Mouse (Mus musculus) limb, embryonic 15.5 days (tissue): ENCODE measurements around the gene Cma1. TPM values are rescaled to one million over a fixed set of nuclear protein-coding genes. Genes with fewer than 3 reads are reported as not detected.
"Not testable (repeated sequence)": the region's sequence is repeated elsewhere in the genome, so short reads cannot be mapped to it uniquely, and the experiment has no call there.

Source experiments
- ATAC-seq: fragments of 200-750 bp; cut with Nextera tagmentation; 2 replicates; pipeline ENCODE4 v1.8.0; 2017; ENCODE audit warnings: low read depth, moderate TSS enrichment; ENCODE audit not compliant: insufficient number of reproducible peaks, low FRiP score, low TSS enrichment
- H3K27ac ChIP-seq: fragments of 300-500 bp; sonication (generic); 2 replicates; pipeline ENCODE4 v1.5.1; 2015; ENCODE audit warnings: moderate library complexity, mild to moderate bottlenecking, inconsistent platforms
- H3K27me3 ChIP-seq: fragments of 300-500 bp; sonication (generic); 2 replicates; pipeline ENCODE4 v1.6.1; 2015; ENCODE audit warnings: inconsistent platforms
- H3K36me3 ChIP-seq: fragments of 300-500 bp; sonication (generic); 2 replicates; pipeline ENCODE4 v1.6.1; 2015; ENCODE audit warnings: inconsistent platforms
- H3K4me1 ChIP-seq: fragments of 300-500 bp; sonication (generic); 2 replicates; pipeline ENCODE4 v1.6.1; 2015; ENCODE audit warnings: inconsistent platforms
- H3K4me2 ChIP-seq: fragments of 300-500 bp; sonication (generic); 2 replicates; pipeline ENCODE4 v1.6.1; 2015; ENCODE audit warnings: mild to moderate bottlenecking, inconsistent platforms
- H3K4me3 ChIP-seq: fragments of 300-500 bp; sonication (generic); 2 replicates; pipeline ENCODE4 v1.5.1; 2015; ENCODE audit warnings: mild to moderate bottlenecking, inconsistent platforms
- H3K9ac ChIP-seq: fragments of 300-500 bp; sonication (generic); 2 replicates; pipeline ENCODE4 v1.6.1; 2015; ENCODE audit warnings: inconsistent platforms
- H3K9me3 ChIP-seq: fragments of 300-500 bp; sonication (generic); 2 replicates; pipeline ENCODE4 v1.6.1; 2016; ENCODE audit warnings: inconsistent platforms
- WGBS: fragments of 180-500 bp; shearing (Covaris S2); methylation state at CpG from one replicate; pipeline ENCODE4 v1.1.7; 2015; 5-methylcytosine and 5-hydroxymethylcytosine counted together
- polyA plus RNA-seq: library from polyadenylated mRNA; unstranded; fragments of >200 nt; fragmentation: Nextera tagmentation; extraction: Ambion mirVana; gene quantifications from 2 replicates; pipeline ENCODE4 v1.2.1, GENCODE M21; 2015

The Cma1 gene
- polyA plus RNA-seq = 401 and 411 TPM in 2 replicates

DNA sequence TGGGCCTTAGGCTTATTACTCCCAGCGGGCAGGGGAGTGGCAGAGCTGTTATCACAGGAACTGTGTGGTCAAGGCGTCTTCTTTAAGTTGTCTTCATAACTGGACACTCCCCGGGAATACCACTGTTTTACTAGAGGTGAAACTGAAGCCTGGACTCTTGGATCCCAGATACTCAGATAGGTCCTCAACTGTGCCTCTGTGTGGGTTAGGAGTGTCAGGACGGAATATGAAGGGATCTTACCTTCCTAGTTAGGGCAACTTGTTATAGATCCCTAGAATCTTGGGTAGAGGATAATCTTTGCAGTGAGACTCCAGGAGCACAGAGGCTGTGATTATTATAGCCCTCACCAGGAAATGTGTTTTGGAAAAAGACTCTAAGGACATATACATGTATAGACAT is at the start of gene Cma1:
TSS of gene Cma1 (minus strand) at position 101 of the 400 bp plus-strand sequence.
- H3K27me3 ChIP-seq = 0 out of 2 replicates have a peak, but pooled peaks cover 3% of the 10 kb centered on the region
- no peaks in the 10 kb centered on the region for H3K9me3 ChIP-seq
- no peaks in the 10 kb centered on the region for H3K36me3 ChIP-seq
- no peaks in the 10 kb centered on the region for H3K4me1 ChIP-seq
- no peak for ATAC-seq
- WGBS = 78% methylated on average over 4 of the region's 4 CpGs
- H3K4me2 ChIP-seq = no peak within 1 kb of the TSS
- no peak within 1 kb of the TSS for H3K9ac ChIP-seq
- H3K27ac ChIP-seq = no peak within 1 kb of the TSS
- H3K4me3 ChIP-seq = no peak within 1 kb of the TSS

DNA sequence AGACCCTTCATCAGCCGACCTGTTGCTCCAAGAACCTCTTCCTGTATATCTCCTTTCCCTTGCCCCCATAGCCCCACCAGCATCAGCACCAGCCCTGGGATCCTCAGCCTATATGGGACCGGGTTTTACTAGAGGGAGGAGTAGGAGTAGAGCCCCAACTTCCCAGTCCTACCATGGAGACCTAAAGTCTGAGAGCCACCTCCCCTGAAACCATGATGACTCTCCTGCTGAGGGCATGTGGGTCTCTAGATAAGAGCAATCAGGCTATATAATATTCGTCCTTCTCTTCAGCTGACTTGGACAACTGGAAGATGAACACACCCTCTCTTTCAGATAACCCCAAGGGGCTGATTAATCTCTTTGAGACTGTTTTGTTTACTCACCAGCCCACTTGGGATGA is 43.0 kb upstream of the Cma1 start:
- H3K4me1 ChIP-seq, H3K27ac ChIP-seq, ATAC-seq, H3K9me3 ChIP-seq, H3K4me2 ChIP-seq, H3K9ac ChIP-seq, H3K4me3 ChIP-seq, H3K27me3 ChIP-seq, H3K36me3 ChIP-seq: not testable (repeated sequence)
- 86% methylated on average over 2 of the region's 3 CpGs for WGBS

DNA sequence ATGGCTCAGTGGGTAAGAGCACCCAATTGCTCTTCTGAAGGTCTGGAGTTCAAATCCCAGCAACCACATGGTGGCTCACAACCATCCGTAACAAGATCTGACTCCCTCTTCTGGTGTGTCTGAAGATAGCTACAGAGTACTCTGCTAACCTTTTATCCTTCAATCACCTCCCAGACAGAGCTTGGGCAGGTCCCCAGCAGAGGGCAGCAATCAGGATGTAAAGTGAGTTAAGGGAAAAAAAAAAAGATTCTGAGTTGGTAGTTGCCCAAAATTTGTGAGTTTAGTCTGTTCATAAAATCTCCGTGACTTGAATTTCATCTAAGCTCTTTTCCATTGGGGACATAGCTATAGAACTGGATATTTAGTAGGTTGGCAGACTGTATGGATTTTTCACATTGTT is 19.4 kb upstream of the Cma1 start:
- not testable (repeated sequence) for ATAC-seq, H3K27me3 ChIP-seq, H3K4me3 ChIP-seq, H3K9me3 ChIP-seq, H3K4me2 ChIP-seq, H3K27ac ChIP-seq, H3K36me3 ChIP-seq, H3K4me1 ChIP-seq, H3K9ac ChIP-seq
- WGBS = 43% methylated on average over 2 of the region's 2 CpGs

DNA sequence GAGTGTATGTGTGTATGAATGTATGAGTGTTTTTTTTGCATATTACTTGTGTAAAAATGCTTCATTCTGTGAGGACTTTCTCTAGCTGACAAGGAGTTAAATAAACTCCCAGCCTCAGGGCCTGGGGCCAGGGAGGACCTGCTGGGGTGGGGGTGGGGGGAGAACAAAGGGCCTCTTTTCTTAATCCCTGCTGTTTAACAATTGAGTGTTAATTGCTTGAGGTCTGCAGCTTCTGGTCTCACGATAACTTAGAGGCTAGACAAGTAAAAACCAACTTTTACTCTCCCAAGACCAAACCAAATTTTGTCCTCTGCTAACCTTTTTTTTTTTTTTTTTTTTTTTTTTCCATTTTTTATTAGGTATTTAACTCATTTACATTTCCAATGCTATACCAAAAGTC is 18.8 kb upstream of the Cma1 start:
- Histone ChIP-seq H3K27ac (no peak overlapping the region), H3K27me3 (no peaks in the 10 kb centered on the region), H3K4me2 (no peak overlapping the region), H3K4me3 (no peak overlapping the region), H3K9ac (no peak overlapping the region), H3K36me3 (no peaks in the 10 kb centered on the region), H3K4me1 (no peaks in the 10 kb centered on the region), H3K9me3 (no peaks in the 10 kb centered on the region)
- 40% methylated on average over 1 of the region's 1 CpGs for WGBS
- no peak for ATAC-seq

DNA sequence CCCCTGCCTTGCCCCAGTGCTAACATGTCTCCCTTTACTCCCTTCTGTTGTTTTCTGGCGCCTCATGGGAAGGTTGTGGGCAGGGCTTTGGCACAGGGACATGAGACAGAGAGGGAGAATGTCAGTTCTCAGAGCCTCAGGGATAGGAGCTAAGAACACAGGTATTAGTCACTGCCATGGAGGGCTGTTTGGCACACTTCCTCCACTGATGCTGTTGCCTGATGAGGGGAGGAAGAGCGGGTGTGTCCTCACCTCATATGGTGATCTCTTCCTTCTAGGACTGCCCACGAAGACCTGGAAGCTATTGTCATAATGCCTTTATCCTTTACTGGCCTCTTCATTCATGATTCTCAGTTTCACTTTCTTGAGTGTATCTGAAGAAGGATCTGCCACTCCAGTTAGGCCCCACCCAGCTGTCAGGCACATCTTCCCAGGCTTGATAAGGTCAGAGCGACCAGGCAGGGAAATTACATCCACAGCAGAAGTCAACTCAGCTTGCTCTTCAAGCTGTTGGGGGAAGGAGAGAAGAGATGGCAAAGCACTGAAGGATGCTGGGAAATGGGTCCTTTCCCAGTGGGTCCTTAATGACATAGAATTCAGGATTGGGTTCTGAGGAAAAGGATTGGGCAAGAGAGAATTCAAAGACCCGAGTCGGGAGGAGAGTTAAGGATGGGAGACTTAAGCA is 6.0 kb upstream of the Cma1 start, which contains the start of gene Cma2:
TSS of gene Cma2 (plus strand) at position 635 of the 685 bp plus-strand sequence.
- Histone ChIP-seq H3K27ac (no peak within 1 kb of the TSS), H3K9me3 (no peaks in the 10 kb centered on the region), H3K4me1 (no peaks in the 10 kb centered on the region), H3K9ac (no peak within 1 kb of the TSS), H3K4me3 (no peak within 1 kb of the TSS), H3K36me3 (no peaks in the 10 kb centered on the region), H3K4me2 (no peak within 1 kb of the TSS), H3K27me3 (no peaks in the 10 kb centered on the region)
- WGBS = 84% methylated on average over 6 of the region's 6 CpGs
- ATAC-seq = no peak

DNA sequence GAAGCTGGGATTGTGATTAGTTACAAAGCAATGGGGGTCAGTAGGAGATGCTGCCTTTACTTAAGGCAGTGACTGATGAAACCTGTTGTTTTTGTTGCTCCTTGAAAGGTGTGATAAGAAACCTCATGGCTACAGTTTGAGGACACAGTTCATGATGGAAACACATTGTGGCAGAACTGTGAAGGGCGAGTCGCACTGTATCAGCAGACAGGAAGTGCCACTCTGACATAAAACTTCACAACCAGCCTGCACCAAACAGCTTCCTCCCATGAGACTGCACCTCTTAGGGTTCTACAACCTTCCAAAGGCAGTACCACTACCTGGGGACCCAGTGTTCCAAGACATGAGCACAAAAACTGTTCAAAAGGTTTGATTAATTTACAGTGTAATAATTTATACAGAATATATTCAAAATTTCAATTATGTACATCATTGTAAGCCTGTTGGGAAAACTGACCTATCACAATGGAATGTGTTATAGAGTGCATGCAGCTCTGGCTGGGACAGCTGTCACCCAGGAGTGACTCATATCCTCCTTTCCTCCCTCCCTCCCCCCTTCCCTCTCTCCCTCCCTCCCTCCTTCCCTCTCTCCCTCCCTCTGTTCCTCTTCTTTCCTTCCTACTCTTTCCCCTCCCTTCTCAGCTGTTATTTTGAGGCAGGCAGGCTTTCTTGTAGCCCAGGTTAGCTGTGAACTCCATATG is 1.9 kb upstream of the Cma1 start:
- WGBS = 66% methylated on average over 2 of the region's 2 CpGs
- ATAC-seq = no peak

DNA sequence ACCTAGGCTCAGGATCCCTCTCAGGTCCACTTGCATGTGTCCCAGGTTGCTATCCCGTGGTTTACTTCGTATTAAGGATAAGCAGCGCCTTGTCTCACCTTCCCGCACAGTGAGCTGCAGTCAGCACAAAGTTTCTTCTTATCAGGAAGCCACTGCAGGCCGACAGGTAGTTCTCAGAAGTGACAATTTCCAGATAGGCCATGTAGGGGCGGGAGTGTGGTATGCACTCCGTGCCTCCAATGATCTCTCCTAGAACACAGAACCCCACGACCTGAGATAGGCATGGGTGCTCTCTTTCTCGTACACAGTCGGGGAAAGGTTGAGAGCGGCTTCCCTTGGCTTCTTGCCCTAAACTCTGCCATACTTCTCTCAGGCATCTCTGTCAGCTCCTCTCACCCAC is 874 bp downstream of the Cma1 start:
- H3K4me1 ChIP-seq = no peaks in the 10 kb centered on the region
- H3K27ac ChIP-seq = no peak overlapping the region
- no peaks in the 10 kb centered on the region for H3K36me3 ChIP-seq
- H3K4me3 ChIP-seq = no peak overlapping the region
- 79% methylated on average over 11 of the region's 11 CpGs for WGBS
- no peak overlapping the region for H3K9ac ChIP-seq
- no peak overlapping the region for H3K4me2 ChIP-seq
- H3K27me3 ChIP-seq = 0 out of 2 replicates have a peak, but pooled peaks cover 3% of the 10 kb centered on the region
- no peak for ATAC-seq
- H3K9me3 ChIP-seq = no peaks in the 10 kb centered on the region

More for the DNA sequence above, 1.9 kb upstream of the Cma1 start:
- Histone ChIP-seq H3K4me3 (no peak overlapping the region), H3K27me3 (0 out of 2 replicates have a peak, but pooled peaks cover 3% of the 10 kb centered on the region), H3K4me1 (no peaks in the 10 kb centered on the region), H3K4me2 (no peak overlapping the region), H3K27ac (no peak overlapping the region), H3K9ac (no peak overlapping the region), H3K36me3 (no peaks in the 10 kb centered on the region), H3K9me3 (no peaks in the 10 kb centered on the region)

DNA sequence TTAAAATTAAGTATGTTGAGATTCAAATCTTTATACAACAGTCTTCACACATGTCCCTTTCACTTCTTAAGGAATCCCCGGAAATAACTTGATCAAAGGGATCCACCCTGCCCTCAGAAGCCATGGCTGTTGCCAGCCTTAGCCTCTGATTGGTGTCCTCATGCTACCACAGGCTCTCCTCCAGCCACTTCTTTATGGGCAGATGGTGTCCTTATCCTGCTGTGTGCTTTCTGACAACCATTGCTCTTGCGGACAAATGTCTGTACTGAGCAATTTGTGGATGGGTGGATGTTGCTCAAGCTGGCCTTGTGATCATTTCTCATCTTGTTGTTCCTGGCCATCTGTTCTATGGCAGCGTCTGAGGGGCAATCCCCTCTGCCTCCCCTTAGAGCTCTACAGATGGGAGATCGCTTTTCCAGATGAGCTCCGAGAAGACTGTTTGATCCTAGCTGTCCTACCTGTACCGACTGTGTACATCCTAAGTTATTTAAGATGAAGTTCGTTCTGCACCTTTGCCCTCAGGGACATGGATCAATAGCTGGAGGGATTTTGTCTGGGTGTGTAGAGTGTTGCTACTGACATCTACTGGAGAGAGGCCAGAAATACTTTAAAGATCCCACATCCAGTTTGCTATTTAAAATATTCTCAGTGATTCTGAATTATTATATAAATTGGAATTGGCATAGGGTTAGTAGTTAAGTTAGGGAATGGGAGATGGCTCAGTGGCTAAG is 4.2 kb downstream of the Cma1 start:
- Histone ChIP-seq H3K4me3 (no peak overlapping the region), H3K4me2 (no peak overlapping the region), H3K27ac (no peak overlapping the region), H3K27me3 (0 out of 2 replicates have a peak, but pooled peaks cover 3% of the 10 kb centered on the region), H3K4me1 (no peaks in the 10 kb centered on the region), H3K36me3 (no peaks in the 10 kb centered on the region), H3K9ac (no peak overlapping the region), H3K9me3 (no peaks in the 10 kb centered on the region)
- no peak for ATAC-seq
- WGBS = 25% methylated on average over 7 of the region's 7 CpGs

DNA sequence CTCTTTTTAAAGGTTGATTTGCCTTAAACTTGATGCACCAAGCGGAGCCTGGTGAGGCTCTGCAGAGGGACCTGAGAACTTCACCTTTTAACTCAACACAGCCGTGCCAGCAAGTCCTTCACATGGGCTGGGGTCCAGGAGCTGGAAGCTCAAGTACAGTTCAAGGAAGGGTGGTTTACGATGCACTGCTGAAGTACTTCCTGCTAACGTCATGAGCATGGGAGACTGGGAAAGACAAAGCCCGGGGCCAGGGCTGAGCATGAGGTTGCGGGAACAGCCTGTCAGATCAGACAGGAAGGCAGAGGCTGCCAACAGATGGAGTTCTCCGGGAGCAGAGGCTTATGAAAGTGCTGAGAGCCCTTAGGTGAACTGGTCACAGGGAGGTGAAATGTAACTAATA is 10.9 kb downstream of the Cma1 start:
- 0 out of 2 replicates have a peak, but pooled peaks have one; percentile 24 for ATAC-seq
- H3K4me1 ChIP-seq = peaks cover 7% of the 10 kb centered on the region; the same call in 1 of the 2 replicates
- H3K9ac ChIP-seq = no peak overlapping the region
- no peaks in the 10 kb centered on the region for H3K36me3 ChIP-seq
- no peak overlapping the region for H3K4me2 ChIP-seq
- no peaks in the 10 kb centered on the region for H3K27me3 ChIP-seq
- no peak overlapping the region for H3K27ac ChIP-seq
- WGBS = 15% methylated on average over 7 of the region's 7 CpGs
- no peak overlapping the region for H3K4me3 ChIP-seq
- H3K9me3 ChIP-seq = no peaks in the 10 kb centered on the region

DNA sequence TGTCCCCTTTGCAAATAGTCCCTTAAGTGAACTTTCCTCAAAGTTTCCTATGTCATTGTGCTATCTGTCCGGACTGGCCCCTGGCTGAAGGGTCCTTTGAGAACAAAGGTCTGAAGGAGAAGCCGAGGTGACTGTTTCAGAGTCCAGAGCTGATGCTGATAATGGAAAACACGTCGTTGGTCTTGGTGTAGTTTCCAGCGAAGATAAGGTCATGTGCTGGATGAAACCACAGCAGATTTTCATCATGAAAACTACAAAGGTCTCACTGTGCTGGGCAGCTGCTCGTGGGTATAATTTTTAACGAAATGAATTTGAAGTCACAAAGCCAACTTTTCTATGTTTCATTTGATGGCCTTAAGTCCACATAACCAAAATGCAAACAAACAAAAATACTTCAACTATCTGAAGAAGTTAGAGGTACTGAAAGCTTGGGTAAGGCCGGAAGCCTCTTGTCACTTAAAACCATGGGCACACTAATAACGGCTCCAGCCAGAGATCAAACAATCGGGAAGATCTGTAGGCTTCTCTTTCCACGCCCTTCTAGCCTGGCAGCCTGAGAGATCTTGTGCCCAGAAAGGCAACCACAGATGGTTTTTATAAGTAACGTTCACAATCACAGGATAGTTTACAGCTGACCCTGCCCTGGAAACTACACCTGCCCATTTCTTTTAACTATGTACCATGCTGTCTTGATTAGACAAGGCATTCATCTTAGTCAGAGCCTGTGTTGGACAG is 15.0 kb downstream of the Cma1 start:
- no peaks in the 10 kb centered on the region for H3K9me3 ChIP-seq
- H3K9ac ChIP-seq = no peak overlapping the region
- H3K27ac ChIP-seq = no peak overlapping the region
- peaks cover 7% of the 10 kb centered on the region; the same call in 1 of the 2 replicates for H3K4me1 ChIP-seq
- WGBS = 29% methylated on average over 12 of the region's 12 CpGs
- ATAC-seq = no peak
- no peak overlapping the region for H3K4me2 ChIP-seq
- no peaks in the 10 kb centered on the region for H3K27me3 ChIP-seq
- no peaks in the 10 kb centered on the region for H3K36me3 ChIP-seq
- no peak overlapping the region for H3K4me3 ChIP-seq

DNA sequence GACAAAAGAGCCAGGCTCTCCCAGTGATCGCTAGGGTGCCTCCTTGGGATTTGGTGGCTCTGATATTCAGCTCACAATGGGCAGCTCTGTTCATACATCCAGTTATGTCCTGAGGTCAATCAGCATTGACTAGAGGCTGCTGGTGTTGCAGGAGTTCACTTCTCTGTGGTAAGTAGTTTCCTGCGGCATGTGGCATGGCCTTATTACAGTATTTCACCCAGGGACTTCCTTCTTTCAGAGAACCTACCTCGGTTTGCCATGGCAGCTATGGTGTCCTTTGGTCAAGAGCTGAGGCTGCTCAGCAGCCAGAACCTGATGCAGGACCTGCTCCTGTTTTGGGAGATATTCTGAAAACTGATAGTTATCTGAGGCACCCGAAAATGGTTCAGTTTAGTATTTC is 17.6 kb downstream of the Cma1 start:
- Histone ChIP-seq H3K27me3 (no peaks in the 10 kb centered on the region), H3K27ac (no peak overlapping the region), H3K4me1 (no peaks in the 10 kb centered on the region), H3K4me3 (no peak overlapping the region), H3K36me3 (no peaks in the 10 kb centered on the region), H3K9me3 (no peaks in the 10 kb centered on the region), H3K9ac (no peak overlapping the region), H3K4me2 (no peak overlapping the region)
- WGBS = 84% methylated on average over 4 of the region's 4 CpGs
- no peak for ATAC-seq
